Mouse (Mus musculus) MEL-GATA-1-ER (cell line): ENCODE results near the gene Rpl26.
A peak's percentile ranks its signal among the peaks of the same experiment; 100 is the strongest.

Experiments used
- DNase-seq: peaks from one replicate; pipeline ENCODE4 v3.0.0-alpha.2; 2012; ENCODE audit warnings: low read depth; ENCODE audit errors: extremely low read depth

Rpl26 gene

GRCm38 (mm10) chr11:68901351-68902046, at the start of gene Rpl26:
Gene Rpl26 (plus strand): TSS chr11:68901583.
- peak; percentile 95 for DNase-seq

DNA sequence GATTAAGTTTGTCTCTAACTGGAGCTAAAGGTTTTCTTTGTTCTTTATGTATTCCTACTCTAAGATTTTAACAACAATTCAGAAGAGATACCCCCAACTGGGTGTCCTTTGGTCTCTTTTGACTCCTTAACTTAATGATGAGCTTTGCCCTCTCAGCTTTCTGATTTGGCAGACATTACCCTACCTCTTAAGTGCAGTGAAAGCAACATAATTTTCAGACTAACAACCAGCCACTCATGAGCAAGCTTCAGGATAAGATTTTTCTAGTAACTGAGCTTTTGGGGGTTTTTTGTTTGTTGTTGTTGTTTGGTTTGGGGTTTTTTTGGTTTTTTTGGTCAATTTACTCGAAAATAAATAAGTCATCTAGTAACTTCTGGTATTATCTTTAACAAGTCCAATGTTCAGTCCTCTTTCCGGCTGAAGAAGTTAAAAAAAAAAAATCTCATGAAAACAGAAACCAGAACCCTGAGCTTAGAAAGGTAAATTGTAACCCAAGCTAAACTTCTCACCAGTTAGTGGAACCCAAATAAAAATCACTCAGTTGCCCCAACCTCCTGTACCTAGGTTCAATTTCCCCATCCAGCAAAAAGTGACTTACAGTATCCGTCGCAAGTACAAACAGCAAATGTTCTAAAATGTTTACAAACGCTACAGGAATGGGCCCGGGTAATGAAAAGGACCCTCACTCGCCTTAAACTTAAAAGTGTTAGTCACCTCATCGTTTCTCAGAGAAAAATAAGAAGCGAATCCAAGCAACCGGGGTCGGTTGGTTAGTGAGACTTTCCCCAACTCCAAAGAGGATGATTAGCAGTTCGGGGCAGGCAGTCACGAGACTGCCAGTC, 49.5 kb upstream of the Rpl26 start:
- no peak for DNase-seq

GRCm38 (mm10) chr11:68852486-68852901, 48.9 kb upstream of the Rpl26 start:
- no peak for DNase-seq

- peak; percentile 93 for DNase-seq
Measured at GRCm38 (mm10) chr11:68852932-68853409, 48.4 kb upstream of the Rpl26 start.

GRCm38 (mm10) chr11:68853611-68854401, 47.6 kb upstream of the Rpl26 start:
- DNase-seq: peak; percentile 83

- no peak for DNase-seq
Measured at GRCm38 (mm10) chr11:68854621-68855020, 46.8 kb upstream of the Rpl26 start.

DNA sequence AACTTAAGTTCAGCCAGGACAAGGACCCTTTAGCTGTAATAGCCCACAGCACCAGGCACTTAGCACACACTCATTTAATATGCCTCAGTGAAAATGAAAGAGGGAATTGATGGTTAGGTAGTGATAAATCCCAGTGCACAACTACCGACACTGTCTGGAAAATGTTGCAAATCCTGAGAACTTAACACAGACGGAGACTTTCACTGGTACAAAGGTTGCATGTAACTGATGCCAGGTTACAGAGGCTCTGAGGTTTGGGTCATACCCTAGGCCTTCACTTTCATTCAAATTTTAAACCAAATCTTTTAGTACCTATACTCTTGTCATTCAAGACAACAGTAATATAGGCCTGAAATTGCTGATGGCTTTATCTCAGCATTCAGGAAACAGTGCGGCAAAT, 44.1 kb upstream of the Rpl26 start:
- no peak for DNase-seq

DNA sequence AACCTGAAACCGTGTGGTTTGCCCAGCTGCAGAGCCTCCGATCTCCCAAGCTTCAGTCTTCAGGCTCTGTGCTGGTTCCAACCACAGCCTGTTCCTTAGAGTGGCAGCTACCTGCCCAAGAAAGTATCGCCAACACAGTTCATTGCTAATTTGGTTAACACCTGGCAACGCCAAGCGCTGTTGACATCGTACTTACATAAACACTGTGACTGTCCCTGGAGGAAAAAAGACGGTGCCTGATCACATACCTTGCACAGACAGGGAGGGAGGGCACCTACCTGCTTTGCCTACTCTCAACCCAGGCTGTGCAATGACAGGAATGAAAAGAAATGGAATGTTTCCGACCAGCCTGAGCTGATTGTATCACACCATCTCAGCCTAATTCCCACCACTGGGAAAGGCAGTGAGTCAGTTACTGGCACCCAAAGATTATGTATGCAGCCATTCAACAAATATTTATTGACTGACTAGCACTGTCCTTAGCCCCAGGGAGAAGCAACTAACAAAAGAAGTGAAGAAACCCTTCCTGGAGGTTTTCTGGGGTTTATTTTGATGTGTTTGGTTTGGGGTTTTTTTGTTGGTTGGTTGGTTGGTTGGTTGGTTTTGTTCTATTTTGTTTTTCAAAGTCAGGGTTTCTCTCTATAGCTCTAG, 41.3 kb upstream of the Rpl26 start:
- DNase-seq: no peak

DNA sequence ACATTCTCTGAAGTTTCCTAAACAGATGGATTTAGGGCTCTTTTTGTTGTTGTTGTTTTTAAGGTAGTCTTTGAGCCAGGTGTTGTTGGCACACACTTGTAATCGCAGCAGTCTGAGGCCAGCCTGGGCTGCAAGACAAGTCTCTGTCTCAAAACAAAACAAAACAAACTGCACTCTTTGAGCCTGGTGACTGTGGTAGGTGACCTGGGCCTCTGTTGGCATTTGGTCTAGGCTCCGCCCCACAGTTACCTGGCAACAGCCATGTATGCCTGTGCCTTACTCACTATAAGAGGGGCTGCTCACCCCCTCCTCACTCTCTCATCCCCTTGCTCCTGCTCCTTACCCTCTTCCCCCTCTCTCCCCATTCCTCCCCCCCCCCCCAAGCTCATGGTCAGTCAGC, 39.1 kb upstream of the Rpl26 start:
- DNase-seq: no peak

DNA sequence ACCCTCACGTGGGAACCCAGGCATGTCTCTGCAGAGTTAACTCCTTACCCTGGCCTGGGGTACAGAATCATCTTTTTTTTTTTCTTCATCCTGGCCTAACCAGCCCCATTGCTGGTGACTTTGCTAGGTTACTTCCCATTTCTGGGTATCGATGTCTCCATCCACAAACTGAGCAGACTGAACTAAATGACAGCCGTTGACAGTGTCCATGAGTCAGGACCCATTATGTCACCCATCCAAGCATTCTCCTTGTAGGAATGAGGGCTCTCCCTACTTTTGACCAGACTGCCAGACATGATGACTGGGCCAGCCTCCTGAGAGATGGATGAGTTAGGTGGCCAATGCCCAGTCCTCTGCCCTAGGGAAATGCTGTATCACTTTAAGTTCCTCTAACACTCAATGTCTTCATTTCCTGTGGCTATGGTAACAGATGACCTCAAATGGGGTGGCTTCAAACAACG, 37.7 kb upstream of the Rpl26 start:
- no peak for DNase-seq

- DNase-seq: no peak
Measured at GRCm38 (mm10) chr11:68864544-68865189, 36.7 kb upstream of the Rpl26 start.

GRCm38 (mm10) chr11:68871277-68871676, 30.1 kb upstream of the Rpl26 start:
- no peak for DNase-seq

GRCm38 (mm10) chr11:68871748-68872147, 29.6 kb upstream of the Rpl26 start, which contains the start of gene Ndel1:
Gene Ndel1 (minus strand): TSS chr11:68871858.
- no peak for DNase-seq

DNA sequence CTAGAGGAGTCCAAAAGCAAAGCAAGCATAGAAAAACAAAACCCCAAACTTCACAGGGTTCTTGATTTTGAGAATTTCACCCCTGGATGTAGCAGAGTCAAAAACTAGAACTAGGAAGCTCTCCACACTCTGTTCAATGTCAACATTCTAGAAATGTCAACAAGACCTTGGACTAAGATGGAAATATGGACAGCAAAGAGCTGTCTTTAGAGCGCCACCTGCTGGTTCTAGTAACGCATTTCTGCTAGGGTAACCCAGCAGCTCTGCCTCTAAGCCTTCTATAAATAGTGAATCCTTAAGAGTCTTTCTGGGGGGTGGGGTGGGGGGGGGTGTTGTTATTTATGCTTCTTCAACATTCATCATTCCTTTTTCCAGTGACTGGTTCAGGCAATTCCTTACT, 26.5 kb upstream of the Rpl26 start:
- no peak for DNase-seq

DNA sequence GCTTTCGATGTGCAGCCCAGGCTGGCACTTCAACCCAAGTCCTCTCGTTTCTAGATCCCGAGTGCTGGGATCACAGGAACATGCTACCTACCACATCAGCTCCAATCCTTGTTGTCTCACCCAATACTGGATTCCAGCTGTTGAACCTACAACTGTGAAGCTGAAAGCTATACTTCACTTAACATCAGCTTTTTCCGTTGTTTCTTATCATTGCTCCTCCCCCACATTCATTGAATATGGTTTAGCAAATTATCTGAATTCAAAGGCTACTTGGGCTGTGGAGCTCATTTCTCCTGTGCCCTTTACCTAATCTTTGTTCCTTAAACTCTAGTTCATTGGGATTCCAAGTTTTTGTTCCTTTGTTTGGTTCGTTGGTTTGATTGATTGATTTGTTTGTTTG, 22.6 kb upstream of the Rpl26 start:
- no peak for DNase-seq

GRCm38 (mm10) chr11:68882107-68882506, 19.3 kb upstream of the Rpl26 start:
- no peak for DNase-seq

- DNase-seq: no peak
Measured at GRCm38 (mm10) chr11:68883843-68884242, 17.5 kb upstream of the Rpl26 start.

- no peak for DNase-seq
Measured at GRCm38 (mm10) chr11:68884368-68884767, 17.0 kb upstream of the Rpl26 start.

- no peak for DNase-seq
Measured at GRCm38 (mm10) chr11:68886091-68886490, 15.3 kb upstream of the Rpl26 start.

DNA sequence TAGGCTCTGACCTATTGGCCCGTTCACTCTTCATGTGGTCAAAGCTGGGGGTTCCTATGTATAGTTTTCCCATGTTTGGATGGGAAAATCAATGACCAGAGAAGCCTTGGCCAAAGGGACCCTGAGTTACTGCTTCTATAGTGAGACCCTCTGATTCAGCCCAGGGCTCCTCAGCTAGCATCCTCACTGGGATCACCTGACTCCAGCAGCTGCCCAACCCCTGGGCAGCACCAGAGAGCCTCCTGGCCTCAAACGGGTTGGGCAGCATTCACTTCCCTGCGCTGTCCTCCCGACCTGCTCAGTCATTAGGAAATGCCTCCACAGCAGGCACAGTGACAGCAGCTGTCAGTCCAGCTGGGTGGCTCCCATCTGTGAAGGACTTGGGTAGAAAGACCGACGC, 13.1 kb upstream of the Rpl26 start, which contains the start of gene Rnf222:
Gene Rnf222, plus strand, starts transcription at position 301 of the 400 bp plus-strand sequence.
- no peak for DNase-seq
